Mouse (Mus musculus) kidney, adult 9 months (tissue): ENCODE results near the gene Elmo2.

Source experiments
- DNase-seq: peaks from one replicate; pipeline ENCODE4 v3.0.0; 2022

Elmo2 gene

DNA sequence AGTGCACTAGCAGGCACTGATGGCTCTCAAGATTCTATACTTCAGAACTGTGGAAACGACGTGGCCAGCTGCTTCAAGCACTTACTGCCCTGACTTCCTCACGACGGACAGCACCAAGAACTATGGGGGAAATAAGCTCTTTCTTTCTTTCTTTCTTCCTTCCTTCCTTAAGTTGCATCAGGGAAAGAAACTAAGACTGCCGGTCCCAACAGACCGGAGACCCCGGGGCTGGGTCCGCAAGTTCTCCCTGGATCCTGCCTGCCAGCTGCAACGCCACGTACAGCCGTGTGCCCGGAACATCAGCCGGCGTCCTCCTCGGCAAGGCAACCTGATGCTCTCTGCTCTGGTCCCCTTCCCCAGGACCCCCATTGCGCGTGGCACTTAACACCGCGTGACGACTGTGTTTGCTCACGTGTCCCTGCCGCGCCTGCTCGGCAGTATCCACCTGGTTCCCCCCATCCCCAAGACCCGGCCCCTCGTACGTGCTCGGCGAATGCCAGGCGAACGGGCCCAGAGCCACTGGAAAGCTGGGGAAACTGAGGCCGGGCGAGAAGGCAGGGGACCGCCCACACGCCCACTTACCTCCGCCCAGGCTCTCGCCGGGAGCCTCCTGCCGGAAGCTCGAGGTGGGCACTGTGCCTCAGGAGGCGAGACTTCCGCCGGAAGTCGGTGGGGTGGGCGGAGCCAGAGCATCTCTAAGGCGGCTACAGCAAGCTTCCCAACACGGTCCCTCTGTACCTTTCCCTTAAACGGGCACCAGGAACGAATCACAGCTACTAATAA, 38.9 kb downstream of the Elmo2 start, which contains the start of gene Slc35c2:
Gene Slc35c2, minus strand, starts transcription at position 668 of the 783 bp plus-strand sequence.
- DNase-seq = peak; percentile 94

DNA sequence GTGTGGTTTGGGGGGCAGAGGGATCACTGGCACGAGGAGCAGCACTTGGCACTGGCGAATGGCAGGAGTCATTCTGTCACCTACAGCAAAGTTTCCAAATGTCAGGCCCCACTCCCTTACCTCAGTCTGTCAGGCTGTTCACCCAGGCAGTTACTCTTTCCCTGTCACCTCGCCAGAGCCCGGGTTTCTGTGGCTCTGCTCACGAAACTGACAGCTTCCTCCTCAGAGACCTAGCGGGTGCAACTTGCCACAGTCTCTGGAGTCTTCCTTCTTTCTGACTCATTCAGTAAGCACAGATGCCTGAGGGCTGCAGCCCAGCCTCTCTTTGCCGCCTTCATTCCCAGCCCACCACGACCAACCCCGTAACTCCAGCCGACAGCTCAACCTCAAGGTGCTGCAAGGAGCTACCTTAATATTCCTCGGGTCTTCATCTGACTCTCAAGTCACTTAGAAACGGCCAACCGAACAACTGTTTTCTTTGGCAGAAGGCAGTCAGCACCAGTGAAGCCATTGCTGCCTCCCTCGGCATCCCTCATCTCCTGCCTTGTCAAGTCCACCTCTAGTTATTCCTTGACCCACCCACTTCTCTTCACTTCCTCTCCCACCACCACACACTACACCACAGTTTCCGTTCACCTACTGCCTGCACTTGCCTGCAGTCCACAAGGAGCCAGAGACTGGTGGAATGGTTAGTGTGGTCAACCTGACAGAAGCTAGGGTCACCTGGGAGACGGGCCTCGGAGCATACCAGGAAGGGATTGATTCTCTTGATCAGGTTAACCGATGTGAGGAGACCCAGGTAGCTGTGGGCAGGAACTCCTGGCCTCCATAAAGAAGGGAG, 39.7 kb downstream of the Elmo2 start:
- DNase-seq = no peak

DNA sequence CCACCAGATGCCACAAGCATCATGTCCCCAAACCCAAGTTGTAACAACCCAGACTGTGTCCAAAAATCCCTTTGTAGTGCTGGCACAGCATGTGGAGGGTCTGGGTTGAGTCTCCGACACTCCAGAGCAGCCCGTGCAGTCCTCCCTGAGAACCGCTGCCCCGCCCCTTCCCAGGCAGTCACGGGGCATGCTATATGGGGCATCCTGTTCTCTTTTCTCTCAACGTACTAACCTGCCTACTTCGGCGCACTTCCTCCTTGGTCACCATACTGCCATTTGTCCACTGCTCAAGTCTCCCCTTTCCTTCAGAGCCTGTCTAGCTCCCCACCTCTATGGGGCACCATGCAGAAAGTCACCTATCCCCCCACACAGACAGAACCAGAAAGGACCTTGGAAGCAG, 40.7 kb downstream of the Elmo2 start:
- no peak for DNase-seq

DNA sequence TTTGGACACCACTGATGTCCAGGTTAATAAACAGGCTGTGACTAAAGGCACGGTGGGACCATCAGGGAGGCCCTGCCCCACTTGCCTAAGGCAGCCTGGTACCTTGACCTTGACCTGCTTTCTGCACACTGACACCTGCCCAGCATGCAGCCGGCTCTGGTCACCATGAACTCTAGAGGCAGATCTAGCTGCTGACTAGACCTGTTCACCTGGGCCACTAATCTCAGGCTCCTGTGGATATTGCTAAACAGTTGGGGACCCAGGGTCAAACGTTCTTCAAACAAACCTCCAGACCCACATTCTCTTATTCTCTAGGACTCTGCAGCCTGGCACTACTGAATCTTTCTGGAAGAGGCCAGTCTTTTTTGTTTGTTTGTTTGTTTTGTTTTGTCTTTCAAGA, 41.2 kb downstream of the Elmo2 start:
- no peak for DNase-seq

DNA sequence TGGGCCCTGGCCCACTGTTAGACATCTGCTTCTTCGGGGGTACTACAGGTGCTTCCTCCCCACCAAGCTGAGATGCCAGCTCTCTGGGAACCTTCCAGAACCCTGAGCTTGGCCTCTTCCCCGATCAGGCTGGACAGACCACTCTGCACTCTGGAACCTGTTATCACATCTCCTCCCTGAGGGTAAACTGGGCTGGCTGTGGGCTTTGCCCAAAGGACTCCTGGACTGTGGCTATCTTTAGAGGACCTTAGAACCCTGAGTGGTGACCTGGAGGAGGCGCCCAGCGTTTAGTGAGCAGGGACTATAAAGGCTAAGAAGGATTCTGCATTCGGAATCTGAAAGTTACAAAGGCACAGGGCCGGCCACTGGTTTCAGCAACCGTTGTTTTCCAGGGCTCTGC, 41.9 kb downstream of the Elmo2 start:
- no peak for DNase-seq

DNA sequence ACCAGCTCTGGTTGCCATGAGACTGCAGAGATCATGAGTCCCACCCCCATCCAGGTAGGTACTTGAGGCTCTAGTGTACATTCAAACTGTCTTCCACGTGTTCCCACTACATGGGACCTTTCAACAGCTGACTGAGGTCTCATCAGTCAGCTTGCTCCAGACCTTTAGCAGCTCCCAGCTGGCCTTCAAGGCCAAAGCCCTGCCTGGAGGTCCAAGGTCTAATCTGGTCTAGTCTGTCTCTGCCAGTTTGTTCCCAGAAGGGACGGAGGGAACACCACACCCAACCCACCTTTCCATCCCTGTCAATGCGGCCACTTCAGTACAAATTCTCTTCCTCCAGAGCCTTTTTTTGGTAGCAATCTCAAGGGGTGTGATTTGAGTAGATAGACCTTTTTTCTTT, 42.6 kb downstream of the Elmo2 start:
- DNase-seq = peak; percentile 65

DNA sequence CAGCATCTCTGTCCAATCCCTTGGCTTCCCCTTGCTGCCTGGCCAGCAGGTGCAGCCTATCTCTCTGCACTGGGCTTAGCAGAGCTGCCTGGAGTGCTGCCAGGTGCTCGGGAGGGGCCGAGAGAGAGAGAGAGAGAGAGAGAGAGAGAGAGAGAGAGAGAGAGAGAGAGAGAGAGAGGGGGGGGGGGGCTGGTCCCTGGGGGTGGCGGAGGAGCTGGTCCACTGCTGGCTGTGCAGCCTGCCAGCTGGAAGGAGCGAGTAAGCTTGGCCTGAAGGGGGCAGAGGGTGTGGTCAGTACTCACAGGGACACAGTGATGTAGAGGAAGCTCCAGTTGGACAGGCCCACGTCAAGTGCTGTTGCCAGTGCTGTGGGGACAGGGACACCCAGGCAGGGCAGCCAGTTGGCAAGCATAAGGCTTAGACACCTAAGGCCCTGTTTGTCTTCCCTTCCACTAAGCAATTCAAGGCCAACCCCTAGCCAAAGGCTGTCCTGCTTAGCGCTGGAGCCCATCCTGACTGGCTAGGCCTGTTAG, 44.4 kb downstream of the Elmo2 start:
- no peak for DNase-seq

DNA sequence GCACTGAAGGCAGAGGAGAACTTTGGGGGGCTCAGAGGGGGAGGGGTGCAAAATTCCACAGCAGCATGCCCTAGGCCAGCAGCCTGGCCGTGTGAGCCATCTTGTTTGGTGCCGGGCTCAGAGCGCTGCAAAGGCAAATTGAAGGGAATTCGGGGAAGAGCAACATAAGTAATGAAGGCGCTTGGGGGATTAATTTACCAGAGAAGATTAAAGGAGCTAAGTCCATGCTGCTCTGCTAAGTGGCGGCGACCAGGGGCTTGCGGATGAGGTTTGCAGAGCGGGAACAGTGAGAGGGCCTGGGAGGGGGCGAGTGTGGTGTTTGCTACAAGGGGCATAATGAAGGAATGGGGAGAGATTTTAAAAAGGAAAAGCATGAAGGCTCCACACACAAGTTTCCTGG, 46.9 kb downstream of the Elmo2 start:
- DNase-seq = no peak

DNA sequence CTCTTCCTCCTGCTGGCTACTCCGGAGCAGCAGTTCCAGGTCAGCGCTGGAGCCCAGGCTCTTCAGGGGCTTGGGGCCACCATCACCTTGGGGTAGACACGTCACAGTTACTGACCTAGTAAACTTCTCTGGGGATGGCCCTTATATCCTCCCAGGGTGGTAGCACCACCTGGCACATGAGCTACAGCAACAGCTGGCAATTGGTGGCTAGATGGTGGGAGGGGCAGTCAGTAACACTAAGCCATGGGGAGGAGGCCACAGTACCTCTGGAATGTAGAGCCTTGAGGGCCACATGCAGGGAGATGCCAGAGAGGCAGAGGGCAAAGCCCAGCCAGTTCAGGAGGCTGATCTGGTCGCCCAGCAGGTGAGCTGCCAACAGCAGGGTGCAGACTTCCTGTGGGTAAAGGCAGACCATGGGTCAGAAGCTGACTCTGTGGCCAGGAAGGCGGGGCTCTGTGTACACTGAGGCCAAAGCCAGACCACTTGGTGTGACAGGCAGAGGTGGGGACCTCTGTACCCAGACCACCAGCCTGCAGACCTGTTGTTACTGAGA, 49.0 kb downstream of the Elmo2 start:
- peak; percentile 43 for DNase-seq

DNA sequence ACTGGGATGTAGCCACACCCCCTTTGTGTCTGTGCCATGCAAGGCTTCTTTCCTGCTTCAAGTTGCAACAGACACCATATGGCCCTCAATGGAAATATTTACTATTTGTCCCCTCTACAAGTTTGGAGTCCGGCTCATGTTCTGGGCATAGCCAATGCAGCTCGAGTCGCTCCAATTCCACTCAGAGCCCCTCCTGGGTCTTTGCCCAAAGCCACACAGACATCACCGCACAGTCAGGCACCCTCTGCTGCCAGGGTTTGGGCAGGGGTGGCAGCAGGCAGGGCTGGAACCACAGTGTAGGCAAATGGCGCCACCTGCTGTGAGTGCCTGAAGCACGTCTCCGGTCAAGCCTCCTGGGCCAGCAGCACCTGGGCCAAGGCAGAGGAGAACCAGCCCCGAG, 50.5 kb downstream of the Elmo2 start:
- peak; percentile 81 for DNase-seq

DNA sequence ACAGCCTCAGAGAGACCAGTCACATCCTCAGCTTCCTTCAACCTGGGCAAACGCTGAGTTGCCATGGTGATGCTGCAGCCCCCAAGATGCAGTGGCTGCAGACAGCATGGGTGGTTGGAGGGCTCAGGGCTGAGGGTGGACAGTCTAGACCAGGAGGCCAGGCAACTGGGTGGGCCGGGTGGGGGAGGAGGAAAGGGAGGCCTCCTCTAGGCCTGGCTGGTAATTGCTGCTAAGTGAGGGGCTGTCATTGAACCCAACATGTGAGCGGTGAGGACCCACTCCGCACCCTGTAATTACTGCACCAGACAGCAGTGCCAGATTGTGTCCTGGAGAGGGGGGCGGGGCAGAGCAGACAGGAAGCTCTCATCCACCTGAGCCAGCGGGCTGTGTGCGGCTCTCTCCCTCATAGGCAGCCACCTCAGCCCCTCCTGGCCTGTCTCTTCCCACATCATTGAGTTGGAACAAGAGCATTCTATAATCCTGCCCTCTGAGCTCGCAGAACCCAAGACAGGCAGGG, 51.1 kb downstream of the Elmo2 start:
- DNase-seq = no peak

DNA sequence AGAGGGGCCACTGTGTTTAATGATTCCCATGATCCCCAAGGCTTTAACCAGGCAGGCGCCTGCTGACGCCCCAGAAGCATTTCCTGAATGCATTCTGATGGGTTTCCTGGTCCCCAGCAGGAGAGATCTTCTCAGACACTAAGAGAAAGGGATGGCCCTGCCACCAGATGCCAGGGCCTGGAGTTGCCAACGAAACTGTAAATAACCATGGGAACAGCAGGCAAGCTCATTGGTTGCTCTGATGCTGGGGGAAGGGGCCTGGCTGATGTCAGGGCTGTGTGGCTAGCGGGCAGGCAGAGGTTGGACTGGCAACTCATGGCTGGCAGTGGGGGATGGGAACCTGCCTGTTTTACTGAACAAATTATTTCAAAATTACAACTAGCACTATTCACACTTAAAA, 52.7 kb downstream of the Elmo2 start:
- no peak for DNase-seq

DNA sequence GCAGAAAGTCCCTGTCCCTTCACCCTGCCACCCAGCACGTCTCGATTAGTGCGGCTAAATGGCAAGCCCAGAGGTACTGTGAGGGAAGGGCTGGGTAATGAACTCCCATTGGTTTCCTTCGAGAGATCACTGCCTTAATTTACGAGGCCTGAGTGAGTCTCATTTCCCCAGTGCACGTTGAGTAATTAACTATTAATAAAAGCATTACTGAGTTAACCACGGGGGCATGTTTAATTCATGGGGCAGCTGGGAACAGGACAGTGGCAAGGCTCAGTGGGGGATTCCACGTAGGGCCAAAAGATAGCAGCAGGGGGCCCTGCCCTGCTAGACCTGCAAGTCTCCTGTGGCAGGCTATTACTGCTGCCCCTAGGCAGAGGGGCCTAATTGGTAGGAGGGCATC, 55.0 kb downstream of the Elmo2 start:
- DNase-seq = no peak

DNA sequence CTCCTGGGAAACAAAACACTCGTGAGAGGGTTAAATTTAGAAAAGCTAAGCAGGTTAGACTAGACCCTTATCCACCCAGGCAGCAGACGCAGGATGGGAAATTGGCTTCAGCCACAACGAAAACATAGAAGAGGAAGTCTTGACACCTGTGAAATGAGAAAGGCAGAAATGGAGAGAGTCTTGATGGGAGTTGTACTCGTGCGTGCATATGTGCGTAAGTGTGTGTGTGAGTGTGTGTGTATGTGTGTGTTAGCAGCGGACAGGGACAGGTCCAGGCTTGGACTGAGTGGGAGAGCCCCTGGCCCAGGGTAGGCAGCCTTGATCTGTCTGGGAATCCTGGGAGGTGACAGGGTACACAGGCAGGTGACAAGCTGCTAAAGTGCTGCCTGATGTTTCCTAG, 55.4 kb downstream of the Elmo2 start:
- no peak for DNase-seq

DNA sequence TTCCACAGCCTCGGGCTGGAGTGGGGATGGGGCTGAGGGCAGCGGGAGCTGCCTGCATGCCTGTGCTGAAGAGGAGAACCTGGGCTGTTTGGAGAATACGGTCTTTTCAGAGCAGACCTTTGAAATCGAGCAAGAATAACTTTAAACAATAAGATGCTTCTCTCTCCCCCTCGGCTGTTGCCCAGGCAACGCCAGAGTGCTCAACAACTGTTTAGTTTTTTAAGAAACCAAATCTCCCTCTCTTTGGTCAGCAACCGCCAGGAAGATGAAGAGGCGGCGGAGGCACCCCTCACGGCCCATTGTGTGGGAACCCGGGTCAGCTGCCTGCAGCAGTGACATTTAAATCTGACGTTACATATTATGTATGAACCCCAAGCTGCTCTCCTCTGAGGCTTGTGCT, 59.5 kb downstream of the Elmo2 start:
- DNase-seq = no peak

DNA sequence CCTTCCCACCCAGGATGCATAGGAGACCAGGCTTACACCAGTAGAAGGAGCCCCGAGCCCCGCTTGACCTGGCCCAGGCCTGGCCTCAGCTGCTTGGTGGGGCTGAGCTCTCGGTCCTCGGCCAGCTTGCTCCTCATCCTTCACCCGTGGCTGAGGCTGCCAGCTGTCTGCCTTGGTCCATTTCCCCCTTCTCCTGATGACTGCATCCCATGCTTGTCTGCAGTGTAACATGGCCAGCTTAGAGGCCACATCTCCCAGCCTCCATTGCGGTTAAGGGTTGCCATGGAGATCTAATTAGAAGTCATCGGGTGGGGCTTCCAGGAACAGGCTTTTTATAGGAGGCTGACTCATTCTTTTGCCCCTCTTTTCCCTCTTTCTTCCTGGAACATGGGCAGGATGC, 62.4 kb downstream of the Elmo2 start:
- no peak for DNase-seq

DNA sequence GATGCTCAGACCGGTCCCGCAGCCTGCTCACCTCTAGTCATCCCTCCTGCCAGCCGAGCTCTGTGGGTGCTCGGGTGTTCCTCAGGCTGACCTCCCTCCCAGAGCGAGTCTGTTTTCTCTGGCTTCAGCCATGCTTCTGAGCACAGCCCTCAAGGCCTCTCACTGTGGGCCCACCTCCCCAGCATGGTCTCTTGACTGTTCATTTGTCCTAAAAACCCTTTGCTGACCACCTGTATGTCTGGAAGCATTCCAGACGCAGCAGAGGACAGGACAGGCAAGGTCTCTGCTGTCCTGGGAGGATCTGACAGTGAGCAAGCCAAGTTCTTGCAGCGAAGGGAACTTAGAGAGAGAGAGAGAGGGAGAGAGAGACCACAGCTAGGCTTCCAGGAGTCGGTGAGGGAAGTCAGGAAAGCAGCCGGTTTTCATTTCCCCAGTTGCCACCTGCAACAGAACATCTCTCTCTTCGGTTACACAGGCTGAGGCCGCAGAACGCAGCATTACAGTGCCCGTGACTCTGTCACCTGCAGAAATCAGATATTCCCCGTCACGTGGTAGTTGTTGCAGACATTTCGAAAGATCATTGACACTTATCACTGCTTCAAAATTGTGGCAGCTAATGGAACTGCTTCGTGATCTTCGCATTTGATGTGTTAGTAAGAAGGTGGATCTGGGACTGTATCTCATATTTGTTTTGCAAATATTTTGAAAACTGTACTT, 63.8 kb downstream of the Elmo2 start:
- DNase-seq = no peak

DNA sequence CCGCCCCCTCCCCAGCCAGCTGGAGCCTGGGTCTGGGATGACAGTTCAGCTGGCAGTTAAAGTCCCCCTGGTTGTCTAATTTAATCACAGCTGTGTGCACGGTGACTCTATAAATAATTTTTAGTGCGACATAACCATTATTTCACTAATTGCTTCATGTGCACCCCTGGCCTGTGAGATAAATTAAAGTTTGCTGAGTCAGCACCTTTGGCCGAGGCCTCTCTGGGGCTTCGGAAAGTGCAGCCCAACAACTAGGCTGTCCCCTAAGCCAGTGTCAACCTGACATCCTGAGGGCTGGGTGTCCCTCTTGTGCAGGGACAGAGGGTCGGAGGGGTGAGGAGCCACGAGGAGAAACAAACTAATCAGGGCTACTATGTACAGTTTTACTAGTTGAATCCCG, 66.4 kb downstream of the Elmo2 start:
- DNase-seq = no peak

DNA sequence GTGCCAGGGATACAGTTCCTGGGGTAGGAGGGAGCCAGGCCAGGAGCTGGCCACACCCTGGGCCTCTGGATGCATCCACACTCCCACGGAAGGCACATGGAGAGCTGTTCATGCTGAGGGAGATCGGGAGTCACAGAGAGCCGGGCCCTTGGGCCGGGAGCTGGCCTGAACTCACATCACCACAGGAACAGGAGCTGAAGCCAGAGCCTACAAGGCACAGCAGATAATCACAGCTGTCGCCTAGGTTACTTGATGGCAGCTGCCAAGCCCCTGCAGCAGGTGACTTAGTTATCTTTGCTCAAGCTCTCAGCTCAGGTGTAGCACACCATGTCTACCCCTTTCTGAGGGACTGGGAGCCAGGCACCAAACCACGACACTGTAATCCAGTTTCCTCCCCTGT, 68.0 kb downstream of the Elmo2 start:
- DNase-seq = no peak

DNA sequence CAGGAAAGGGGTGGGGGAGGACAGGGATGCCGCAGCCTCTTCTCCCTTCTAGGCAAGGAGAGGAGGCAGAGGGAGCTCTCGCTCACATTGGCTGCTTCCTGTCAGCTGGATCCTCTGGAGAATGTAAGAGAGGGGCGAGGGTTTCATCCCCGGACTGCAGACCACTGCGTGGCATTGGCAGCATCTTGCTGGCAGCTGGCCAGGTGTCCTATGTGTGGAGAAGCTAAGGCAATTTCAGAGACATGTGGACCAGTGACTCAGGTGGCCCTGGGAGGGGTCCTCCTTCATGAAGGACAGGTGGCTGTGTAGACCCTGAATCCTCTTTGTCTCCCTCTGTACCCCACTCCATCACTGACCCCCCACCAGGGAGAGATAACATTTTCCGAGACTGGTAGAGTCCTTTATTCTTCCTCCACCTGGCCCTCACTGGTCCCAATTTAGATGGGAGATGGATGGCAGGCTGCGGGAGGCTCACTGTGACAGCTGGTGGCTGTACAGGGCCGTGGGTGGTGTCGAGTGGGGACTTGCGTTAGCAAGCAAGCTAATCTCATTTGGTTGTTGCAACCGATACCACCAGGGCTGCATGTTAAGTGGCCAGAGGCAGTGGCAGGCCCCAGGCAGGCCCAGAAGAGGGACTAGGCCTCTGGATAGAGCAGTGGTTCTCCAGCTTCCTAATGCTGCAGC, 69.0 kb downstream of the Elmo2 start:
- no peak for DNase-seq

DNA sequence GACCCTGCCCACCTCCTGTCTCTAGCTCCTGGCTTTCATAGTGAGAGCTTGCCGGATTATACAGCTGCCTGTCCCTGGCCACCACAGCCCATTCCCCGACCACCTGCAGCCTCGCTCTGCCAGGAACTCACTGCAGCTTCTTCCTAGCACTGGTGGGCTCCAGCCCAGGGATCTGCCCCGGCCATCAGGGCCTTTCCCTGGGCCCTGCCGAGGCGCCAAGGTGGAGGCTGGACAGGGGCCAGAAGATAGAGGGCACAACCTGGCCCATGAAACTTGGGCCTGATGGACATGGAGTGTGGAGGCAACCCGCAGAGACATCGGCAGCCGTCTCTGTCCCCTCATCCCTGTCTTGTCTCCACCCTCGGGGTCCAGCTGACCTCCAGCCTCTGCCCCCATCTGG, 70.1 kb downstream of the Elmo2 start:
- no peak for DNase-seq

DNA sequence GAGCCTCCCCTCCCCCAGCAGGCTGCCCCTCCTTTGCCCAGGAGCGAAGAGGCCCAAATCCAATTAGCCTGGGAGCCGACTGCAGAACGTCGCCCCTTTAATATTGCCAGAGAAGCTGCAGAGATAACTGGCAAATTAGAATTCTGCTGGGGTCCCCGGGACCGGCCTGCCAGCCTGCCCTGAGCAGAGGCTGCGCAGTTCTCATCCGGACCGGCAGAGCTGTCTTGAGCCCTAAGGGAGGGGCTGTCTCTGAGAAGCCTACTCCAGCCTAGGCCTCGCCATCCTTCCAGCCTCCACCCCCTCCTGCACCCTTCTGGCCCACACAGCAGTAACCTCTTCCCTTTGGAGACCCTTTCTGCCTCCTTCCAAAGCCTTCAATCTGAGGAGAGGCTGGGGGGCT, 72.4 kb downstream of the Elmo2 start:
- DNase-seq = no peak
